Mouse (Mus musculus) thymus, postnatal 36 days (tissue): ENCODE measurements around the gene Ankrd54.
"Not testable (repeated sequence)": the region's sequence is repeated elsewhere in the genome, so short reads cannot be mapped to it uniquely, and the experiment has no call there.

Source experiments
- DNase-seq, 2 experiments: peaks; one replicate each; pipeline ENCODE4 v3.0.0; 2022; ENCODE audit warnings: mixed read lengths in 2 of 2

The Ankrd54 gene

GRCm38 (mm10) chr15:79007836-79008235 is 54.9 kb downstream of the Ankrd54 start:
- not testable (repeated sequence) for DNase-seq

DNA sequence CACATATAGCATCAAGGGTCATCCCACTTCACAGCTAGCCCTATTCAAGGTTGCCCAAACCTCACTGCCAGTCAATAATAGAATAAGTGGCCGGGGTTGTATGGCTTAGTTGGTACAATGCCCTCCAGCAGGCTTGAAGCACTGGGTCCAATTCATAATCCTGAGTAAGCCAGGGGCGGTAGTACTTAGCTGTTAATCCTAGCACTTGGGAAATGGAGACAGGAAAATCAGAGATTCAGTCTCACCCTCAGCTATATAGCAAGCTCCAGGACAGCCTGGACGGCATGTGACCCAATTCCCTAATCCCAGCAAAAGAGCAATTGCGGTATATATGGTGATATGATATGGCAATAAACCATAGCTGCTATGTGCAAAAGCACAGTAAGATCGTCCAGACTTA is 55.6 kb downstream of the Ankrd54 start:
- no peak for DNase-seq

- DNase-seq: no peak
These were observed 56.1 kb downstream of the Ankrd54 start for GRCm38 (mm10) chr15:79006638-79007037.

DNA sequence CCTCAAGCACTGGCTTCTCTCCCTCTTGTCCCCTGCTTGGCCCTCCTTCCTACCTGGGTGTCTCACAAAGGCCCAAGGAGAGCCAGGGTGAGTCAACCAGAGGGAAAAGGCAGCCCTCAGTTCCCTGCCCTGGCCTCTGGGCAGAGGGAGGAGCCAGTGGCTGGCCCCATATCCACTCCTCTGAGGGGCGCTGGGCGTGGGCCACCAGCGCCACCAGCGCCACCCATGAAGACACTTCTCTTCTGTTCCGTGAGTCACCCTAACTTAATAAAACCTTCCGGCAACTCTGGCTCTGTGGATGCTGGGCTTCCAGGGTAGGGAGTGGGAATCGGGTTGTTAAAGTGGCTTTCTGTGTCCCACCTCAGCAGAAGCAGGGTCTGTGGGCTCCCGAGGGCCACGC is 57.1 kb downstream of the Ankrd54 start:
- no peak for DNase-seq
